Mouse (Mus musculus): Measurements from ENCODE around the gene Abcc9. TPM values are rescaled to one million over a fixed set of nuclear protein-coding genes. Genes with fewer than 3 reads are reported as not detected.

Gene Abcc9
- total and polyA plus RNA-seq, 2 experiments from 2014 or later = 2.3 to 9.7 TPM

- Histone ChIP-seq H3K4me2 (ENCODE audit: low read depth, low read length, poor library complexity, severe bottlenecking) (no peak overlapping the region), H3K9ac (replicated peaks; ENCODE audit: low read length, poor library complexity, severe bottlenecking) (no peak overlapping the region), H3K9me3 (ENCODE audit: low read length) (no peaks in the 10 kb centered on the region), H3K4me1 (ENCODE audit: insufficient read depth, low read length) (no peaks in the 10 kb centered on the region), H3K27me3 (ENCODE audit: insufficient read depth, low read length) (no peaks in the 10 kb centered on the region), H3K4me3 (ENCODE audit: low read depth, low read length) (no peak overlapping the region), H3K27ac (ENCODE audit: low read depth, low read length) (no peak overlapping the region), H3K36me3 (ENCODE audit: insufficient read depth, low read length) (no peaks in the 10 kb centered on the region)
- WGBS = 74% methylated on average over 10 of the region's 10 CpGs
- DNase-seq (ENCODE audit: low spot score) = no peak
- TF ChIP-seq CTCF (IDR thresholded peaks at IDR 0.05) = no peak
- no peak for ATAC-seq (ENCODE audit: low FRiP score)
Measured at GRCm38 (mm10) chr6:142634530-142635184, 67.5 kb downstream of the Abcc9 start.

GRCm38 (mm10) chr6:142623351-142623750 is 78.8 kb downstream of the Abcc9 start:
- Histone ChIP-seq H3K27me3 (ENCODE audit: insufficient read depth, low read length) (no peaks in the 10 kb centered on the region), H3K27ac (ENCODE audit: low read depth, low read length) (no peak overlapping the region), H3K4me1 (ENCODE audit: insufficient read depth, low read length) (no peaks in the 10 kb centered on the region), H3K4me3 (ENCODE audit: low read depth, low read length) (no peak overlapping the region), H3K9me3 (ENCODE audit: low read length) (no peaks in the 10 kb centered on the region), H3K4me2 (ENCODE audit: low read depth, low read length, poor library complexity, severe bottlenecking) (no peak overlapping the region), H3K36me3 (ENCODE audit: insufficient read depth, low read length) (no peaks in the 10 kb centered on the region), H3K9ac (replicated peaks; ENCODE audit: low read length, poor library complexity, severe bottlenecking) (no peak overlapping the region)
- 83% methylated on average over 6 of the region's 6 CpGs for WGBS
- DNase-seq (ENCODE audit: low spot score) (no peak), ATAC-seq (ENCODE audit: low FRiP score) (no peak)
- TF ChIP-seq CTCF (IDR thresholded peaks at IDR 0.05) = no peak

- ATAC-seq (ENCODE audit: low FRiP score) = no peak
- no peak overlapping the region for H3K4me3 ChIP-seq (ENCODE audit: low read depth, low read length)
- 51% methylated on average over 3 of the region's 3 CpGs for WGBS
- H3K36me3 ChIP-seq (ENCODE audit: insufficient read depth, low read length) = no peaks in the 10 kb centered on the region
- H3K4me2 ChIP-seq (ENCODE audit: low read depth, low read length, poor library complexity, severe bottlenecking) = no peak overlapping the region
- DNase-seq (ENCODE audit: low spot score) = no peak
- no peaks in the 10 kb centered on the region for H3K4me1 ChIP-seq (ENCODE audit: insufficient read depth, low read length)
- no peaks in the 10 kb centered on the region for H3K27me3 ChIP-seq (ENCODE audit: insufficient read depth, low read length)
- H3K9ac ChIP-seq (replicated peaks; ENCODE audit: low read length, poor library complexity, severe bottlenecking) = no peak overlapping the region
- TF ChIP-seq CTCF (IDR thresholded peaks at IDR 0.05) = no peak
- H3K9me3 ChIP-seq (ENCODE audit: low read length) = no peaks in the 10 kb centered on the region
- H3K27ac ChIP-seq (ENCODE audit: low read depth, low read length) = no peak overlapping the region
Measured at GRCm38 (mm10) chr6:142616659-142617058, 85.5 kb downstream of the Abcc9 start.

GRCm38 (mm10) chr6:142614324-142614723 is 87.8 kb downstream of the Abcc9 start:
- Histone ChIP-seq H3K36me3 (ENCODE audit: insufficient read depth, low read length) (no peaks in the 10 kb centered on the region), H3K27ac (ENCODE audit: low read depth, low read length) (no peak overlapping the region), H3K4me3 (ENCODE audit: low read depth, low read length) (no peak overlapping the region), H3K4me2 (ENCODE audit: low read depth, low read length, poor library complexity, severe bottlenecking) (no peak overlapping the region), H3K9ac (replicated peaks; ENCODE audit: low read length, poor library complexity, severe bottlenecking) (no peak overlapping the region), H3K9me3 (ENCODE audit: low read length) (no peaks in the 10 kb centered on the region), H3K27me3 (ENCODE audit: insufficient read depth, low read length) (no peaks in the 10 kb centered on the region), H3K4me1 (ENCODE audit: insufficient read depth, low read length) (no peaks in the 10 kb centered on the region)
- 85% methylated on average over 10 of the region's 10 CpGs for WGBS
- DNase-seq (ENCODE audit: low spot score) (peak; percentile 67), ATAC-seq (ENCODE audit: low FRiP score) (no peak)
- TF ChIP-seq CTCF (IDR thresholded peaks at IDR 0.05) = no peak

- Histone ChIP-seq H3K27me3 (ENCODE audit: insufficient read depth, low read length) (no peaks in the 10 kb centered on the region), H3K9me3 (ENCODE audit: low read length) (no peaks in the 10 kb centered on the region), H3K36me3 (ENCODE audit: insufficient read depth, low read length) (no peaks in the 10 kb centered on the region), H3K4me2 (ENCODE audit: low read depth, low read length, poor library complexity, severe bottlenecking) (no peak overlapping the region), H3K9ac (replicated peaks; ENCODE audit: low read length, poor library complexity, severe bottlenecking) (no peak overlapping the region), H3K4me3 (ENCODE audit: low read depth, low read length) (no peak overlapping the region), H3K4me1 (ENCODE audit: insufficient read depth, low read length) (no peaks in the 10 kb centered on the region), H3K27ac (ENCODE audit: low read depth, low read length) (no peak overlapping the region)
- DNase-seq (ENCODE audit: low spot score) (no peak), ATAC-seq (ENCODE audit: low FRiP score) (no peak)
- WGBS = 88% methylated on average over 8 of the region's 8 CpGs
- TF ChIP-seq CTCF (IDR thresholded peaks at IDR 0.05) = no peak
Measured at GRCm38 (mm10) chr6:142612366-142612765, 89.7 kb downstream of the Abcc9 start.

- H3K9ac ChIP-seq (replicated peaks; ENCODE audit: low read length, poor library complexity, severe bottlenecking) = no peak overlapping the region
- TF ChIP-seq CTCF (IDR thresholded peaks at IDR 0.05) = no peak
- H3K27me3 ChIP-seq (ENCODE audit: insufficient read depth, low read length) = no peaks in the 10 kb centered on the region
- DNase-seq (ENCODE audit: low spot score) (no peak), ATAC-seq (ENCODE audit: low FRiP score) (no peak)
- H3K4me1 ChIP-seq (ENCODE audit: insufficient read depth, low read length) = no peaks in the 10 kb centered on the region
- no peak overlapping the region for H3K4me2 ChIP-seq (ENCODE audit: low read depth, low read length, poor library complexity, severe bottlenecking)
- WGBS = 68% methylated on average over 9 of the region's 9 CpGs
- H3K27ac ChIP-seq (ENCODE audit: low read depth, low read length) = no peak overlapping the region
- H3K36me3 ChIP-seq (ENCODE audit: insufficient read depth, low read length) = no peaks in the 10 kb centered on the region
- no peak overlapping the region for H3K4me3 ChIP-seq (ENCODE audit: low read depth, low read length)
- H3K9me3 ChIP-seq (ENCODE audit: low read length) = no peaks in the 10 kb centered on the region
Measured at GRCm38 (mm10) chr6:142609401-142610373, 92.4 kb downstream of the Abcc9 start.

Data from midbrain, postnatal 0 days (tissue).